Mouse (Mus musculus) ES-Bruce4 (cell line): ENCODE data around the gene Olfr102. TPM values are rescaled to one million over a fixed set of nuclear protein-coding genes. Genes with fewer than 3 reads are reported as not detected.

Experiments
- H3K27ac ChIP-seq: 2 replicates; pipeline ENCODE4 v1.5.1; 2012; ENCODE audit warnings: low read length, inconsistent platforms; ENCODE audit not compliant: insufficient read depth
- H3K27me3 ChIP-seq: 2 replicates; pipeline ENCODE4 v1.6.1; 2012; ENCODE audit warnings: mild to moderate bottlenecking, low read length, inconsistent platforms; ENCODE audit not compliant: control insufficient read depth, poor library complexity, insufficient read depth, severe bottlenecking
- H3K36me3 ChIP-seq: 2 replicates; pipeline ENCODE4 v1.6.1; 2012; ENCODE audit warnings: inconsistent platforms, mild to moderate bottlenecking, low read length, moderate library complexity; ENCODE audit not compliant: control insufficient read depth, poor library complexity, insufficient read depth, severe bottlenecking
- H3K4me1 ChIP-seq: one replicate; pipeline ENCODE4 v1.8.1; 2011; ENCODE audit warnings: low read length; ENCODE audit not compliant: control insufficient read depth, insufficient read depth
- H3K4me3 ChIP-seq: 2 replicates; pipeline ENCODE4 v1.5.1; 2011; ENCODE audit warnings: low read depth, mild to moderate bottlenecking, low read length
- H3K9ac ChIP-seq: 2 replicates; pipeline ENCODE4 v1.6.1; 2012; ENCODE audit warnings: low read depth, mild to moderate bottlenecking, inconsistent platforms; ENCODE audit not compliant: poor library complexity, severe bottlenecking
- H3K9me3 ChIP-seq: replicated peaks from 2 replicates; pipeline ENCODE4 v1.6.1; 2012; ENCODE audit warnings: mild to moderate bottlenecking, low read length, inconsistent platforms; ENCODE audit not compliant: control insufficient read depth, poor library complexity, insufficient read depth, severe bottlenecking
- CTCF ChIP-seq: IDR thresholded peaks from one replicate; pipeline ENCODE4 v1.8.1; 2011; ENCODE audit warnings: low read depth, low read length
- EP300 ChIP-seq: IDR thresholded peaks from 2 replicates; pipeline ENCODE4 v1.6.1; 2011; ENCODE audit warnings: low read depth, low read length; ENCODE audit not compliant: insufficient read depth
- POLR2A ChIP-seq: IDR thresholded peaks from one replicate; pipeline ENCODE4 v1.8.1; 2011; ENCODE audit warnings: low read length; ENCODE audit not compliant: insufficient read depth
- polyA plus RNA-seq: library from polyadenylated mRNA; stranded (reverse); fragments of >200 nt; gene quantifications from 2 replicates; pipeline ENCODE4 v1.2.4, GENCODE M21; 2011; ENCODE audit warnings: low read depth; ENCODE audit not compliant: missing spikeins, insufficient read depth, insufficient read length

Gene Olfr102
- polyA plus RNA-seq, 1 experiment, result not detected

GRCm38 (mm10) chr17:37263626-37264025, 53.2 kb downstream of the Olfr102 start, which contains the start of gene Olfr98:
Olfr98 (minus strand) TSS chr17:37263749.
- Histone ChIP-seq H3K4me1 (no peaks in the 10 kb centered on the region), H3K36me3 (no peaks in the 10 kb centered on the region), H3K27me3 (no peaks in the 10 kb centered on the region), H3K4me3 (no peak within 1 kb of the TSS), H3K9me3 (no peaks in the 10 kb centered on the region), H3K27ac (no peak within 1 kb of the TSS), H3K9ac (no peak within 1 kb of the TSS)
- TF ChIP-seq CTCF (no peak), POLR2A (no peak), EP300 (no peak)

Other genes starting within 250 kb of the Olfr102 start
- gene Olfr90, start 228.6 kb downstream of the Olfr102 start, polyA plus RNA-seq, result 0.22 TPM in 1 of 2 replicates, not detected in the other
- not detected in 2 replicates for gene Olfr91, start 218.8 kb downstream of the Olfr102 start, polyA plus RNA-seq
- gene Olfr92, start 197.0 kb downstream of the Olfr102 start, polyA plus RNA-seq, result not detected in 2 replicates
- gene Olfr93, start 155.6 kb downstream of the Olfr102 start, polyA plus RNA-seq, result 0.57 and 1.1 TPM in 2 replicates
- gene Ubd, start 123.2 kb downstream of the Olfr102 start, polyA plus RNA-seq, result 56.7 and 70.8 TPM in 2 replicates
- 0.37 TPM in 1 of 2 replicates, not detected in the other for gene Olfr94, start 116.1 kb downstream of the Olfr102 start, polyA plus RNA-seq
- gene Olfr95, start 103.9 kb downstream of the Olfr102 start, polyA plus RNA-seq, result 0.12 TPM in 1 of 2 replicates, not detected in the other
- not detected in 2 replicates for gene Olfr96, start 96.9 kb downstream of the Olfr102 start, polyA plus RNA-seq
- gene Olfr97, start 79.7 kb downstream of the Olfr102 start, polyA plus RNA-seq, result not detected in 2 replicates
- gene Olfr98, start 53.3 kb downstream of the Olfr102 start, polyA plus RNA-seq, result not detected in 2 replicates
- 3.3 and 3.4 TPM in 2 replicates for gene H2-M3, start 46.8 kb downstream of the Olfr102 start, polyA plus RNA-seq
- not detected in 2 replicates for gene Olfr99, start 33.6 kb downstream of the Olfr102 start, polyA plus RNA-seq
- not detected in 2 replicates for gene Olfr101, start 12.7 kb downstream of the Olfr102 start, polyA plus RNA-seq
- gene Olfr103, start 22.6 kb upstream of the Olfr102 start, polyA plus RNA-seq, result not detected in 2 replicates
- gene Olfr104-ps, start 42.5 kb upstream of the Olfr102 start, polyA plus RNA-seq, result not detected in 2 replicates
- gene Olfr105-ps, start 62.0 kb upstream of the Olfr102 start, polyA plus RNA-seq, result not detected in 2 replicates
- gene Olfr106-ps, start 73.3 kb upstream of the Olfr102 start, polyA plus RNA-seq, result not detected in 2 replicates
- not detected in 2 replicates for gene Olfr107, start 82.2 kb upstream of the Olfr102 start, polyA plus RNA-seq
- not detected in 2 replicates for gene Olfr108, start 128.4 kb upstream of the Olfr102 start, polyA plus RNA-seq
- not detected in 2 replicates for gene Olfr109, start 141.9 kb upstream of the Olfr102 start, polyA plus RNA-seq
- 0.52 TPM in 1 of 2 replicates, not detected in the other for gene H2-M2, start 166.5 kb upstream of the Olfr102 start, polyA plus RNA-seq
- not detected in 2 replicates for gene Olfr110, start 175.4 kb upstream of the Olfr102 start, polyA plus RNA-seq
- gene Olfr111, start 191.0 kb upstream of the Olfr102 start, polyA plus RNA-seq, result not detected in 2 replicates